Mouse (Mus musculus): Measurements from ENCODE around the gene Col10a1.

DNA sequence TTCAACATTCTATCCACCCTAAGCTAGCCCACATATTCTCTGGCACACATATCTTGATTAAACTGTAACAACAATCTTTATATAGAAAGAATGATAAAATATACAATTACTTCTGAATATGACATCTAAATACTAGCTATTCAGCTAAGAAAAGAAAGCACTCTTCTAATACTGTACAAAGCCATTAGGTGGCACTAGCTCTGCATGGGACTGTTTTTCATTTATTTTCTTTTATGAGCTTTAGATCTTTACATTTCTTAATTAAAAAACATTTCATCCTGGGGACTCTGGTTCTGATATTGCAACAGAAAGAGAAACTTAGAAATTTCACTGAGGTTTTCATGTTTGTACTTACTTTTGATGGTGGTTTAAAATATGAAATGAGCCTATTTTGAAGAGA is 42.0 kb downstream of the Col10a1 start:
- TF ChIP-seq CHD2 (IDR thresholded peaks at IDR 0.05; ENCODE audit: low read depth, low read length) (no peak), ZNF384 (IDR thresholded peaks at IDR 0.05; ENCODE audit: low read depth, low read length) (no peak)
